Mouse (Mus musculus) limb, embryonic 14.5 days (tissue): Measurements from ENCODE around the gene Gm29776. TPM values are rescaled to one million over a fixed set of nuclear protein-coding genes. Genes with fewer than 3 reads are reported as not detected.

ENCODE experiments used
- ATAC-seq: fragments of 200-750 bp; cut with Nextera tagmentation; 2 replicates; pipeline ENCODE4 v1.8.0; 2017; ENCODE audit warnings: low read depth, moderate number of reproducible peaks, moderate TSS enrichment; ENCODE audit not compliant: low FRiP score
- DNase-seq: peaks from one replicate; pipeline ENCODE4 v3.0.0-alpha.2; 2015; ENCODE audit warnings: low spot score
- H3K27ac ChIP-seq: fragments of 300-500 bp; sonication (generic); replicated peaks from 2 replicates; pipeline ENCODE4 v1.5.1; 2014; ENCODE audit warnings: low read depth, mild to moderate bottlenecking, low read length, moderate library complexity, mixed read lengths
- H3K27me3 ChIP-seq: fragments of 300-500 bp; sonication (generic); 2 replicates; pipeline ENCODE4 v1.6.1; 2014; ENCODE audit warnings: low read length, mixed read lengths; ENCODE audit not compliant: control insufficient read depth, insufficient read depth
- H3K36me3 ChIP-seq: fragments of 300-500 bp; sonication (generic); 2 replicates; pipeline ENCODE4 v1.6.1; 2014; ENCODE audit warnings: mild to moderate bottlenecking, low read length, moderate library complexity, mixed read lengths; ENCODE audit not compliant: control insufficient read depth, insufficient read depth
- H3K4me1 ChIP-seq: fragments of 300-500 bp; sonication (generic); 2 replicates; pipeline ENCODE4 v1.6.1; 2014; ENCODE audit warnings: antibody characterized with exemption, low read length, mixed read lengths; ENCODE audit not compliant: control insufficient read depth, insufficient read depth
- H3K4me2 ChIP-seq: fragments of 300-500 bp; sonication (generic); replicated peaks from 2 replicates; pipeline ENCODE4 v1.6.1; 2014; ENCODE audit warnings: low read depth, mild to moderate bottlenecking, low read length, moderate library complexity; ENCODE audit not compliant: severe bottlenecking
- H3K4me3 ChIP-seq: fragments of 300-500 bp; sonication (generic); replicated peaks from 2 replicates; pipeline ENCODE4 v1.5.1; 2014; ENCODE audit warnings: low read length
- H3K9ac ChIP-seq: fragments of 300-500 bp; sonication (generic); 2 replicates; pipeline ENCODE4 v1.6.1; 2014; ENCODE audit warnings: mild to moderate bottlenecking, low read depth, low read length, moderate library complexity; ENCODE audit not compliant: severe bottlenecking
- H3K9me3 ChIP-seq: fragments of 300-500 bp; sonication (generic); 2 replicates; pipeline ENCODE4 v1.6.1; 2016; ENCODE audit warnings: low read length; ENCODE audit not compliant: control insufficient read depth
- POLR2A ChIP-seq: fragments of 200-500 bp; IDR thresholded peaks from 2 replicates; pipeline ENCODE4 v1.8.0; 2012; ENCODE audit warnings: inconsistent platforms, mild to moderate bottlenecking, moderate library complexity, borderline replicate concordance; ENCODE audit not compliant: insufficient read depth, insufficient read length; ENCODE audit errors: extremely low read depth
- WGBS: fragments of 180-500 bp; shearing (Covaris S2); extraction: QIAGEN DNeasy Blood & Tissue Kit; methylation state at CpG from one replicate; pipeline ENCODE4 v1.1.7; 2014; 5-methylcytosine and 5-hydroxymethylcytosine counted together
- polyA plus RNA-seq, 2 experiments: library from polyadenylated mRNA; depleted of rRNA in 1 of 2; stranded (reverse) in 1 of 2; unstranded in 1 of 2; fragments of >200 nt; fragmentation: Nextera tagmentation in 1 of 2; extraction: Ambion mirVana in 1 of 2; gene quantifications; 2 replicates each; pipeline versions ENCODE4 v1.2.1 to v1.2.3; 2012 to 2014

The Gm29776 gene
- polyA plus RNA-seq, 2 experiments: 0.06 to 0.21 TPM

- ATAC-seq (no peak), DNase-seq (no peak)
- H3K4me2 ChIP-seq: no peak overlapping the region
- H3K27me3 ChIP-seq: no peaks in the 10 kb centered on the region
- peaks cover 85% of the 10 kb centered on the region for H3K36me3 ChIP-seq
- H3K9me3 ChIP-seq: no peaks in the 10 kb centered on the region
- H3K27ac ChIP-seq: no peak overlapping the region
- WGBS: 84% methylated on average over 4 of the region's 4 CpGs
- no peaks in the 10 kb centered on the region for H3K4me1 ChIP-seq
- H3K9ac ChIP-seq: no peak overlapping the region
- H3K4me3 ChIP-seq: no peak overlapping the region
- no peak for TF ChIP-seq POLR2A
Measured at GRCm38 (mm10) chr14:54669381-54669780, 29.3 kb downstream of the Gm29776 start.

GRCm38 (mm10) chr14:54664477-54665222 is 34.0 kb downstream of the Gm29776 start:
- Histone ChIP-seq H3K4me3 (no peak overlapping the region), H3K27me3 (no peaks in the 10 kb centered on the region), H3K9me3 (no peaks in the 10 kb centered on the region), H3K9ac (no peak overlapping the region), H3K4me1 (no peaks in the 10 kb centered on the region), H3K36me3 (peaks cover 96% of the 10 kb centered on the region), H3K4me2 (no peak overlapping the region), H3K27ac (no peak overlapping the region)
- DNase-seq (no peak), ATAC-seq (no peak)
- 95% methylated on average over 10 of the region's 10 CpGs for WGBS
- no peak for TF ChIP-seq POLR2A

GRCm38 (mm10) chr14:54660009-54660408 is 38.6 kb downstream of the Gm29776 start:
- WGBS: 89% methylated on average over 2 of the region's 2 CpGs
- Histone ChIP-seq H3K27me3 (no peaks in the 10 kb centered on the region), H3K9me3 (no peaks in the 10 kb centered on the region), H3K9ac (no peak overlapping the region), H3K27ac (no peak overlapping the region), H3K36me3 (peaks cover 97% of the 10 kb centered on the region), H3K4me3 (no peak overlapping the region), H3K4me1 (no peaks in the 10 kb centered on the region), H3K4me2 (no peak overlapping the region)
- ATAC-seq: no peak
- no peak for DNase-seq
- TF ChIP-seq POLR2A: no peak

- peak overlapping the region; percentile 49 for H3K27ac ChIP-seq
- peaks cover 12% of the 10 kb centered on the region for H3K4me1 ChIP-seq
- peaks cover 64% of the 10 kb centered on the region for H3K36me3 ChIP-seq
- peak overlapping the region; percentile 51 for H3K4me3 ChIP-seq
- ATAC-seq: peak; percentile 87
- TF ChIP-seq POLR2A: peak; percentile 79; the same call in 1 of the 2 replicates
- WGBS: under 1% methylated on average over 12 of the region's 12 CpGs
- H3K27me3 ChIP-seq: no peaks in the 10 kb centered on the region
- peak overlapping the region; percentile 61 for H3K9ac ChIP-seq
- H3K4me2 ChIP-seq: peak overlapping the region; percentile 74
- H3K9me3 ChIP-seq: no peaks in the 10 kb centered on the region
- peak; percentile 89 for DNase-seq
Measured at GRCm38 (mm10) chr14:54653496-54653895, 45.1 kb downstream of the Gm29776 start.

- H3K4me3 ChIP-seq: peak overlapping the region; percentile 51
- no peak for ATAC-seq
- H3K27me3 ChIP-seq: no peaks in the 10 kb centered on the region
- peaks cover 12% of the 10 kb centered on the region for H3K4me1 ChIP-seq
- no peaks in the 10 kb centered on the region for H3K9me3 ChIP-seq
- peak overlapping the region; percentile 49 for H3K27ac ChIP-seq
- TF ChIP-seq POLR2A: no peak
- H3K4me2 ChIP-seq: peak overlapping the region; percentile 74
- H3K9ac ChIP-seq: peak overlapping the region; percentile 61
- 2% methylated on average over 7 of the region's 7 CpGs for WGBS
- no peak for DNase-seq
- H3K36me3 ChIP-seq: peaks cover 64% of the 10 kb centered on the region
Measured at GRCm38 (mm10) chr14:54652787-54653186, 45.8 kb downstream of the Gm29776 start.

- no peaks in the 10 kb centered on the region for H3K27me3 ChIP-seq
- no peak overlapping the region for H3K9ac ChIP-seq
- no peak for ATAC-seq
- peaks cover 63% of the 10 kb centered on the region for H3K36me3 ChIP-seq
- H3K4me3 ChIP-seq: no peak overlapping the region
- no peak overlapping the region for H3K27ac ChIP-seq
- no peak for DNase-seq
- 76% methylated on average over 4 of the region's 4 CpGs for WGBS
- no peak for TF ChIP-seq POLR2A
- no peak overlapping the region for H3K4me2 ChIP-seq
- H3K4me1 ChIP-seq: peaks cover 12% of the 10 kb centered on the region
- H3K9me3 ChIP-seq: no peaks in the 10 kb centered on the region
Measured at GRCm38 (mm10) chr14:54651556-54651955, 47.1 kb downstream of the Gm29776 start.
